Mouse (Mus musculus) C2C12 (cell line): ENCODE data around the gene Krt78.

Experiments
- CTCF ChIP-seq: IDR thresholded peaks from one replicate; pipeline ENCODE4 v1.5.1; 2011; ENCODE audit not compliant: control insufficient read depth, insufficient read depth, insufficient read length
- FOSL1 ChIP-seq: IDR thresholded peaks from one replicate; pipeline ENCODE4 v1.8.0; 2011; ENCODE audit warnings: mild to moderate bottlenecking, low read length; ENCODE audit not compliant: poor library complexity, insufficient read depth, severe bottlenecking
- USF1 ChIP-seq: IDR thresholded peaks from one replicate; pipeline ENCODE4 v1.6.1; 2011; ENCODE audit warnings: low read depth, mild to moderate bottlenecking, control low read depth, moderate library complexity

DNA sequence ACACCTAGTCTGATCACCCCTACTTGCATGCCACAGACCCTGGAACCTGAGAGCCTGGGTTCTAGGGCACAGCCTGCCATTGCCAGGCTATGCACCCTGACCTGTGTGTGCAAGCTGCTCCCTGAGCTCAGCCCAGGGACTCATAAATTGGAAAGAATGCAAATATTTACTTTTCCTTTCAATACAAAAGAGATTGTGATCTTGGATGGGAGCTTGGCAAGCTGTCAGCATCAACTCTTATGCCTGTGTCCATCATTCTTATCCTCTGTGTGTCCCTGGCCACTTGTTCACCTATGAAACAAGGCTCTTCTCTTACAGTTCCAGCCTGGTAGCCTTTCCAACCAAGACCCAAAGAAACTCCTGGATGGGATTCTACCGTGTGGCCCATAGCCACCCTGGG, 29.0 kb downstream of the Krt78 start:
- TF ChIP-seq CTCF (no peak), FOSL1 (no peak), USF1 (no peak)
